Mouse (Mus musculus) colon, adult 2 months (tissue): ENCODE data around the gene Kif1bp. TPM values are rescaled to one million over a fixed set of nuclear protein-coding genes. Genes with fewer than 3 reads are reported as not detected.

Source experiments
- polyA plus RNA-seq: library from polyadenylated mRNA; depleted of rRNA; stranded (reverse); fragments of >200 nt; gene quantifications from 2 replicates; pipeline ENCODE4 v1.2.3, GENCODE M21; 2012; rRNA removed

Kif1bp gene
- 34.7 and 39.4 TPM in 2 replicates for polyA plus RNA-seq

GRCm38 (mm10) chr10:62578338-62579100 is at the start of gene Kif1bp:
Gene Kif1bp, minus strand, starts transcription at chr10:62578457.

GRCm38 (mm10) chr10:62602177-62603040 is 24.2 kb upstream of the Kif1bp start, which contains the start of gene Ddx21:
Gene Ddx21, minus strand, starts transcription at chr10:62602281.

DNA sequence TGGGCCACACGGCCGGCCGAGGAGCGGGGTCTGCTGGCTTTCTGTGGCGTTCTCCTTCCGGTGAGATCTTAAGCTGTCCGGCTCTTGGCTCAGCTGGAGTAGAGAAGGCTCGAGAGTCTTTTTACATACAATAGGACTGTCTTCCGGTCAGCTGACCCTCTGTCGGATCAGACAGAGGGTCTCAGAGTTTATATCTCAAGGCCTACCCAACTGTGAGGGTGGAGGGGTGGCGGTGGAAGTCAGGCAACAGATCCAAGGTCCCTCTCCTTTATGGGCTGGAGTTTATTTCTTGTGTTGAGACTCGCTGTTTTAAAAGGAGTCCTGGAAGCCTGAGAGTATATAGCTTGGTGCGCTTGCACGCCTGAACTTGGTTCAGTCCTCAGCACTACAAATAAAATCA is 50.9 kb downstream of the Kif1bp start, which contains the start of gene Srgn:
Gene Srgn (minus strand): TSS at position 101 of the 400 bp plus-strand sequence.

Other genes with a start within 250 kb of the Kif1bp start
- 87.9 and 91.0 TPM in 2 replicates for gene Hk1, start 198.5 kb downstream of the Kif1bp start, polyA plus RNA-seq
- gene Hkdc1, start 156.0 kb downstream of the Kif1bp start, polyA plus RNA-seq = 7.9 and 14.6 TPM in 2 replicates
- not detected in 2 replicates for gene 4930507D05Rik, start 129.0 kb downstream of the Kif1bp start, polyA plus RNA-seq
- 10.7 and 11.9 TPM in 2 replicates for gene Supv3l1, start 128.7 kb downstream of the Kif1bp start, polyA plus RNA-seq
- 4.7 and 4.8 TPM in 2 replicates for gene Vps26a, start 91.7 kb downstream of the Kif1bp start, polyA plus RNA-seq
- 6.4 and 9.5 TPM in 2 replicates for gene Srgn, start 51.0 kb downstream of the Kif1bp start, polyA plus RNA-seq
- 5.8 and 6.5 TPM in 2 replicates for gene Ddx21, start 23.8 kb upstream of the Kif1bp start, polyA plus RNA-seq
- gene Ddx50, start 72.8 kb upstream of the Kif1bp start, polyA plus RNA-seq = 6.9 and 7.8 TPM in 2 replicates
- 0.22 and 0.47 TPM in 2 replicates for gene Stox1, start 147.7 kb upstream of the Kif1bp start, polyA plus RNA-seq
- gene Ccar1, start 213.8 kb upstream of the Kif1bp start, polyA plus RNA-seq = 47.2 and 50.3 TPM in 2 replicates